Mouse (Mus musculus) intestine, embryonic 14.5 days (tissue): ENCODE results near the gene Vim. TPM values are rescaled to one million over a fixed set of nuclear protein-coding genes. Genes with fewer than 3 reads are reported as not detected.

Experiments used
- ATAC-seq: fragments of 200-750 bp; cut with Nextera tagmentation; replicated peaks from 2 replicates; pipeline ENCODE4 v1.8.0; 2017; ENCODE audit warnings: low read depth, moderate number of reproducible peaks, moderate TSS enrichment, moderate library complexity; ENCODE audit not compliant: low FRiP score, low TSS enrichment
- DNase-seq: peaks from one replicate; pipeline ENCODE4 v3.0.0-alpha.2; 2018; ENCODE audit warnings: low spot score
- H3K27ac ChIP-seq: fragments of 300-500 bp; sonication (generic); 2 replicates; pipeline ENCODE4 v1.5.1; 2014; ENCODE audit warnings: low read depth, mild to moderate bottlenecking, control low read depth
- H3K27me3 ChIP-seq: fragments of 300-500 bp; sonication (generic); replicated peaks from 2 replicates; pipeline ENCODE4 v1.6.1; 2014; ENCODE audit warnings: low read length, control low read depth; ENCODE audit not compliant: control insufficient read depth, insufficient read depth
- H3K36me3 ChIP-seq: fragments of 300-500 bp; sonication (generic); 2 replicates; pipeline ENCODE4 v1.6.1; 2014; ENCODE audit warnings: low read length, control low read depth; ENCODE audit not compliant: control insufficient read depth, insufficient read depth
- H3K4me1 ChIP-seq: fragments of 300-500 bp; sonication (generic); replicated peaks from 2 replicates; pipeline ENCODE4 v1.6.1; 2014; ENCODE audit warnings: low read length, control low read depth, mixed read lengths; ENCODE audit not compliant: control insufficient read depth, insufficient read depth
- H3K4me2 ChIP-seq: fragments of 300-500 bp; sonication (generic); 2 replicates; pipeline ENCODE4 v1.6.1; 2014; ENCODE audit warnings: low read length
- H3K4me3 ChIP-seq: fragments of 300-500 bp; sonication (generic); 2 replicates; pipeline ENCODE4 v1.5.1; 2014; ENCODE audit warnings: low read depth, low read length, control low read depth, mixed read lengths
- H3K9ac ChIP-seq: fragments of 300-500 bp; sonication (generic); 2 replicates; pipeline ENCODE4 v1.6.1; 2014; ENCODE audit warnings: mild to moderate bottlenecking, low read length
- H3K9me3 ChIP-seq: fragments of 300-500 bp; sonication (generic); 2 replicates; pipeline ENCODE4 v1.6.1; 2016; ENCODE audit warnings: low read length, control low read depth; ENCODE audit not compliant: control insufficient read depth
- WGBS: fragments of 180-500 bp; shearing (Covaris S2); extraction: QIAGEN DNeasy Blood & Tissue Kit; methylation state at CpG from one replicate; pipeline ENCODE4 v1.1.7; 2014; 5-methylcytosine and 5-hydroxymethylcytosine counted together
- polyA plus RNA-seq: library from polyadenylated mRNA; unstranded; fragments of >200 nt; fragmentation: Nextera tagmentation; extraction: Ambion mirVana; gene quantifications from 2 replicates; pipeline ENCODE4 v1.2.1, GENCODE M21; 2014

Vim gene
- 503 and 545 TPM in 2 replicates for polyA plus RNA-seq

DNA sequence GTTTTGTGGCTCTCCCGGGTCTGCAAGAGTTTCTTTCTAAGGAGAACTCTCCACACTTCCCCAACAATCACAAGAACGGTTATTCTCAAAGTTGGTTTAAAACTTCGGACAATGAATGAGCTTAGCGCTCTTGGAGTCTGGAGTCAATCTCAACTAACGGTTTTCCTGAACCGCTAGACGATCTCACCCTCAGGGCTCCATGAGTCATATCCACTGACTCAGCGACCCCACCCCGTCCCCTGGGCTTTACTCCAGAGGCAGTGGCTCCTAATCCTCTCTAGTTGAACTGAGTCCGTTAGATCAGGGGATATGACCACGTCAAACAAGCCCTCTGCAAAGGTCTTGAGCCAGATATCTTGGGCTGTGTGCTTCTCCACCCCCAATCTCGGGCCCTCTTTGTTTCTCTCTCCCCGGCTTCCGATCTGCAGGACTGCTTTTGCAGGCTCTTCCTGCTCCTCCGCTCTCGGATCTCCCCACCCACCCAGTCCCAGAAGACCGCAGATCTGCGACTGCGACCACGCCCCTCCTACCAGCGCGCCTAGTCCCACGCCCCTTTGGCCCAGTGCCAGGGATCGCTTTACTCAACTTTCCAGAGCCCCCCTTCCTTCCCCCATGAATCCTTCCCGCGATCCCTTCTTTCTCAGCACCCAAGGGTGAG lies at the start of gene Vim:
Gene Vim, plus strand, starts transcription at position 520 of the 658 bp plus-strand sequence.
- no peaks in the 10 kb centered on the region for H3K9me3 ChIP-seq
- peaks cover 19% of the 10 kb centered on the region for H3K36me3 ChIP-seq
- H3K27ac ChIP-seq = peak within 1 kb of the TSS; percentile 98
- under 1% methylated on average over 26 of the region's 26 CpGs for WGBS
- H3K4me1 ChIP-seq = peaks cover 13% of the 10 kb centered on the region
- H3K27me3 ChIP-seq = no peaks in the 10 kb centered on the region
- ATAC-seq (peak; percentile 94), DNase-seq (peak; percentile 97)
- H3K4me2 ChIP-seq = peak within 1 kb of the TSS; percentile 64
- H3K4me3 ChIP-seq = peak within 1 kb of the TSS; percentile 87
- peak within 1 kb of the TSS; percentile 81 for H3K9ac ChIP-seq

DNA sequence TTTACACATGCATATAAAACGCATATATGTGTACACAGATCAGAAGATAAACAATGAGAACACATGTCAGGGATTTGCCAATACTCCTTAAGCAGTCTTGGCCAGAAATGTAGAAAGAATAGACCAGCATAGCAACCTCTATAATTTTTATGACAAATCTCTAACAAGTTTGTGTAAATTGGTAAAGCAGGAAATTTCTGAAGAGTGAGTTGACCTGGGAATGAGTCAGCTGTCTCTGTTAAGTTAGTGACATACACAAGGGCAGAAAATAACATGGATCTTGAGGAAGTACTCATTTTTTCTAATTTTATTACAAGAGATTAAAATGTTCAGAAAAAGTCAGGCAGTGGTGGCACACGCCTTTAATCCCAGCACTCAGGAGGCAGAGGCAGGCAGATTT lies 47.5 kb upstream of the Vim start:
- no peaks in the 10 kb centered on the region for H3K36me3 ChIP-seq
- WGBS = 78% methylated on average over 2 of the region's 2 CpGs
- DNase-seq = no peak
- H3K4me3 ChIP-seq = no peak overlapping the region
- H3K4me2 ChIP-seq = no peak overlapping the region
- no peak overlapping the region for H3K9ac ChIP-seq
- ATAC-seq = no peak
- no peaks in the 10 kb centered on the region for H3K9me3 ChIP-seq
- no peaks in the 10 kb centered on the region for H3K27me3 ChIP-seq
- no peak overlapping the region for H3K27ac ChIP-seq
- H3K4me1 ChIP-seq = 0 out of 2 replicates have a peak, but pooled peaks cover 4% of the 10 kb centered on the region

GRCm38 (mm10) chr2:13527125-13527524 lies 46.6 kb upstream of the Vim start:
- Histone ChIP-seq H3K4me1 (0 out of 2 replicates have a peak, but pooled peaks cover 4% of the 10 kb centered on the region), H3K9me3 (no peaks in the 10 kb centered on the region), H3K36me3 (no peaks in the 10 kb centered on the region), H3K4me2 (no peak overlapping the region), H3K27ac (no peak overlapping the region), H3K27me3 (no peaks in the 10 kb centered on the region), H3K9ac (no peak overlapping the region), H3K4me3 (no peak overlapping the region)
- no peak for DNase-seq
- ATAC-seq = no peak
- 65% methylated on average over 2 of the region's 2 CpGs for WGBS

DNA sequence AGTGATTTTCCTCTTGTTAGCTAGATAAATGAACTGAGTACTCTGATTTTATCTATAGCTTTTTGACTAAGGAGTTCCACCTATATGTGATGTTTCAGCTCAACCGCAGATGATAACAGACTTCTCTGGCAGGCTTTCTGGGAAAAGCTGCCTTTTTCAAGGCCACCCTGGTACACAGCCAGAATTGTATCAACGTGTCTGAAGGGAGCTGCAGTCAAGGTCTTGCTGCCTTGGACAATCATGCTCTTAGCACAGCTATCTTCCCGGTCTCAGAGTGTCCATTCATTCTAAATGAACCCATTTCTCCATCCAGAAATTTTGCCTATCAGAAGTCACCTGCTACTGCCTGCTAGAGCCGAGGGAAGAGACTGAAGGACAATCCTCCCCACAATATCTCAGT lies 46.2 kb upstream of the Vim start:
- H3K27me3 ChIP-seq = no peaks in the 10 kb centered on the region
- H3K27ac ChIP-seq = no peak overlapping the region
- ATAC-seq (no peak), DNase-seq (no peak)
- H3K9me3 ChIP-seq = no peaks in the 10 kb centered on the region
- H3K36me3 ChIP-seq = no peaks in the 10 kb centered on the region
- H3K4me2 ChIP-seq = no peak overlapping the region
- no peak overlapping the region for H3K9ac ChIP-seq
- WGBS = 78% methylated on average over 4 of the region's 4 CpGs
- H3K4me3 ChIP-seq = no peak overlapping the region
- 0 out of 2 replicates have a peak, but pooled peaks cover 4% of the 10 kb centered on the region for H3K4me1 ChIP-seq

- WGBS = 92% methylated on average over 3 of the region's 3 CpGs
- no peaks in the 10 kb centered on the region for H3K9me3 ChIP-seq
- H3K4me2 ChIP-seq = no peak overlapping the region
Observed at GRCm38 (mm10) chr2:13529253-13529933, 44.3 kb upstream of the Vim start.

GRCm38 (mm10) chr2:13530639-13531038 lies 43.1 kb upstream of the Vim start:
- WGBS = 70% methylated on average over 6 of the region's 6 CpGs
- no peak overlapping the region for H3K9ac ChIP-seq
- no peak overlapping the region for H3K27ac ChIP-seq

More at GRCm38 (mm10) chr2:13529253-13529933, 44.3 kb upstream of the Vim start:
- Histone ChIP-seq H3K27ac (no peak overlapping the region), H3K27me3 (no peaks in the 10 kb centered on the region), H3K36me3 (no peaks in the 10 kb centered on the region), H3K4me1 (no peaks in the 10 kb centered on the region), H3K4me3 (no peak overlapping the region), H3K9ac (no peak overlapping the region)
- DNase-seq = no peak
- ATAC-seq = no peak

GRCm38 (mm10) chr2:13536747-13537146 lies 37.0 kb upstream of the Vim start:
- no peaks in the 10 kb centered on the region for H3K9me3 ChIP-seq
- no peaks in the 10 kb centered on the region for H3K27me3 ChIP-seq
- no peak overlapping the region for H3K4me3 ChIP-seq
- ATAC-seq (peak; percentile 75), DNase-seq (no peak)
- H3K27ac ChIP-seq = no peak overlapping the region
- H3K9ac ChIP-seq = no peak overlapping the region
- H3K36me3 ChIP-seq = no peaks in the 10 kb centered on the region
- peaks cover 3% of the 10 kb centered on the region; the same call in 1 of the 2 replicates for H3K4me1 ChIP-seq
- no peak overlapping the region for H3K4me2 ChIP-seq

More at GRCm38 (mm10) chr2:13530639-13531038, 43.1 kb upstream of the Vim start:
- ATAC-seq = no peak
- H3K4me2 ChIP-seq = no peak overlapping the region
- no peaks in the 10 kb centered on the region for H3K36me3 ChIP-seq
- H3K4me1 ChIP-seq = 0 out of 2 replicates have a peak, but pooled peaks cover 3% of the 10 kb centered on the region
- no peak overlapping the region for H3K4me3 ChIP-seq
- H3K9me3 ChIP-seq = no peaks in the 10 kb centered on the region
- no peak for DNase-seq
- H3K27me3 ChIP-seq = no peaks in the 10 kb centered on the region

DNA sequence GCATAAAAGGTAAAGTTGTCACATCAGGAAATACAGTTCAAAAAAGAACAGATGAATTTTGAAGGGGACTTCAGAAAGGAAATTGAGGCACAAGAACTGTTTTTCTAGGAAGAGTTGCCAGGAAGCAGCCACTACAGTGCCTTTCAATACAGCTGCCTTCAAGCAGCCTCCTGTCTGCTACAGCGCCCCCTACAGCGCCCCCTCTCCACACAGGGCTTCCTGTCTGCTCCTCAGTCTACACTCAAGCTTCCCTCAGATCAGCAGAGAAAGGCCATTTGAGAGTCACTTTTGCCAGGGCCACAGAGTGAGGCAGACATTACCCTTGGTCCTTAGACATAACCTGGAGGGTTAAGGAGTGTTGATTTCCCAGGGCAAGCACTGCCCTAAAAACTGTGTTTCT lies 36.0 kb upstream of the Vim start:
- WGBS = 28% methylated on average over 2 of the region's 2 CpGs
- Histone ChIP-seq H3K27me3 (no peaks in the 10 kb centered on the region), H3K4me2 (no peak overlapping the region), H3K27ac (no peak overlapping the region), H3K9ac (no peak overlapping the region), H3K9me3 (no peaks in the 10 kb centered on the region), H3K4me1 (peaks cover 3% of the 10 kb centered on the region; the same call in 1 of the 2 replicates), H3K36me3 (no peaks in the 10 kb centered on the region), H3K4me3 (no peak overlapping the region)
- ATAC-seq (no peak), DNase-seq (no peak)
